Mouse (Mus musculus) layer of hippocampus, adult 9-11 months (tissue): ENCODE measurements around the gene Nalcn.
"Not testable (repeated sequence)": the region's sequence is repeated elsewhere in the genome, so short reads cannot be mapped to it uniquely, and the experiment has no call there.

Source experiments
- DNase-seq: peaks from one replicate; pipeline ENCODE4 v3.0.0; 2022

Gene Nalcn

DNA sequence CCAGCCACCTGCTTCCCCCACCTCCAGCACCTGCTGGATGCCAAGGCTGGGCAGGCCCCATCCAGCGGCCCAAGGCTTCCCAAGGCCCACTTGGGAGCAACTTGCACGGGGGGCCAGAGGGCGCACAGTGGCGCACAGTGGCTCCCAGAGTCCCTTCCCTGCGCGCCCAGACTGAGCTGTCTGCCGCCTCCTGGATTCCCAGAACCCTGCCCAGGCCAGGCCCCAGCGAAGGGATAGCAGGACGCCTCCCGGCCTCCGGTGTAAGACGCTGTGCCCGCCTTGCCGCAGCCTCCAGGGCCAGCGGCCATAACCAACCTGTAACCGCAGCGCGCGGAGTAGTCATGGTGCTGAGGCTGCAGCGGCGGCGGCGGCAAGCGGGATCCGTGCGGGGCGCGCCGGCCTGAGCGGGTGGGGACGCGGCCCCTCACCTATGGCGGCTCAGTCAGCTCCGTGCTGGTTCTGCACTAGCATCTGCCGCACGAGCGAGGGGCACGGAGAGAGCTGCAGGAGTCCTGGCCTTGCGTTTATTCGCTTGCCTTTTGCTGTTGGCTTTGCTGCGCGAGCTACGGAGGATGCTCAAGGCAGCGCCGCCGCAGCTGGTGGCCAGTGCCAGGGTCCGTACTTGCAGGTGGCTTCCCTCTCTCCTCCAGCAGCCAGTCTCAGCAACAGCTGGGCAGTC lies at the start of gene Nalcn:
Gene Nalcn (minus strand): TSS at position 644 of the 679 bp plus-strand sequence.
- peak; percentile 40 for DNase-seq

DNA sequence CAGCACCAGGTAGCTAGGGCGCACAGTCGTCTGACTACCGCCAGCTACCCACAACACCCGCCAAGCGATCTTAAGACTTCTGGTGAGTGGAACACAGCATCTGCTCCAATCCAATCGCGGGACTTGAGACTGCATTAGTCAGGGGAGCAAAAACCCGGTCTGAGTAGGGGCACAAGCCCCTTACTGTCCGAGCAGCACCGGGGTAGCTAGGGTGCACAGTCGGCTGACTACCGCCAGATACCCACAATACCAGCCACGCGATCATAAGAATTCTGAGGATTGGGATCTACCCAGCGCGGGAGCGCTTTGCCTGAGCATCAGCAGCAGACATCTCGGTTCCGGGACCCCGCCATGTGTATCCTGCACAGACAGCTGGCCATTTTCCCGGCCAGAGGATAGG lies 44.1 kb upstream of the Nalcn start:
- DNase-seq, result not testable (repeated sequence)

DNA sequence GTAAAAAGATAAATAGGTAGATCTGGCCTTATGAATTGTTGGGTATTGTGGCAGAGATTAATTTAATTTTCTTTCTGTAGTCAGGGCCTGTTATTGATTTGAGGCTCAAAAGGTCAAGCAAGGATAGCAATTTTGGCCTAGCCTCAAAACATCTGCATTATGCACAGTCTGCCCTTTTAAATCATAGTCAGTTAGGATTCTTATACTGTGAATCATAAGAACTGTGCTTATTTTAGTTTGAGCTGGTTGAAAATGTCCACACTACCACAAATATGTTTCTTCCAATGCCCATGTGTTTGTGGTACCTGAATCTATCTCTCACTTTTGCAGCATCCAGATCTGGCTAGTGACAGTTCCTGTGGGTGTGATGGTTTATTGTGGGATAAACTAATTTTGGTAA lies 37.5 kb upstream of the Nalcn start:
- no peak for DNase-seq

DNA sequence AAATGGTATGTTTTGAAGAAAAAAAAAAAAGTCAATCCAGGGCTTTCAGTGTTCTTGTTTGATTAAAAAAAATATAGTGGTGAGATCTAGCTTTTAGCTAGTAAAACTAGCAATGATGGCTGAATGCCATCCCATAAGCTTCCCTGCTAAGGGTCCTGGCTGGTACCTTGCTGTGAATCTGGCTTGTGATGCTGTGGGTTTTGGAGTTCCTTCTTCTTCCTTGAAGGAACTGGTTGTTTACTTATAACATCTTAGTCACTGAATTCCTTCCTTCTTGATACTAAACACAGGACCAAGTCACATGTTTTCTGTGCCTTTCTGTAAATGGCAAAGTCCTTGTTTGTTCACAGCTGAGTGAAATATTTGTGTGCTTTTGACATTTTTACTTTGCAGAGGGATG lies 36.3 kb upstream of the Nalcn start:
- DNase-seq, result no peak

DNA sequence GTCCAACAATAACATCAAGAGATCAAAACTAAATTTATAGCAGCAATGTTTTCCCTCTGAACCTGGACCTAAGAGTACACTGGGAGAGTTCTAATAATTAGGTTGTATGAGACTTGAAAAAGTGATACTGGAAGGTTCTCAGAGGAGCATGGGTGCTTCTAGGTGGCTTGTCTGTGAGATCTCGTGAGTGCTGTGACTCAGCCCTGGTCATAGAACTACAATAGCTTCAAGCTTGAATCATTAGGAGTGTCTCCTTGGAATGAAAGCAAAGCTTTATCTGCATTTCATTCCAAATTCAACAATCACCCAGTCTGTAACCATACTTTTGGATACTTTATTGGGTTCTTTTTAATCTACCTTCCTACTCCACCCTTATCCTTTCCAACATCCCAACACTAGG lies 35.4 kb upstream of the Nalcn start:
- no peak for DNase-seq

DNA sequence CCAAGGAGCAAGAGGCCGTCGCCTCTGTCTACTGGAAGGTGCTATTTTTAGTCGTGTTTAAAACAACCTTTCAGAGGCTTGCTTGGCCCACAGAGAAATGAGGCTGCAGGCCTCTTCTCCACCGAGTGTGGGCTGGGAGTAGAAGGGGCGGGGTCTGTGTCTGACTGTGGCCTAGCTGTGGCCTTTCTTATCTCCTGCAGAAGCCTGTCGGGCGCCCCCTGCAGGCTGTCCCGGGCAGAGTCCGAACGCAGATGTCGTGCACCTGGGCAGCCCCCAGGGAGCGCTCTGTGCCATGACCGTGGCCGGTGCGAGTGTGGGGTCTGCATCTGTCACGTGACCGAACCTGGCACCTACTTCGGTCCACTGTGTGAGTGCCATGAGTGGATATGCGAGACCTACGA lies 34.1 kb upstream of the Nalcn start:
- DNase-seq, result peak; percentile 40

DNA sequence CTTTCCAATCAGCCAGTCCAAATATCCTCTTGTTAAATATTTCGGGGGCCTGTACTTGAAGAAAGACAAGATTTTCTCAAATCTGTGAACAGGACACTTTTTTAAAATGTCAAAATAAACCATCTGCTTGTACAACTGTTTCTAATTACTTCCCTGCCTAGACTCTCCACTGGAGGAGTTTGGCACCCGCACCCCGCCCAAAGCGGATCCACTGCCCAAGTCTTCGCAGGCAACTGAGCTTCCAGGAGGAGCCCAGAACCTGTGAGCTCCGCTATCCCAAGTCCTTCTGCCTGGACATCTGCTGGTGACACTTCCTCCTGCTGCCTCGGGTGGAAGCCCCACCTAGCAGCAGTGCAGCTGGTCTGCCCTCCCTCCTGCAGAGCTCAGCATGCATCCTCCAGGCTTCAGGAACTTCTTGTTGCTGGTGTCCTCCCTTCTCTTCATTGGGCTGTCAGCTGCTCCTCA lies 33.0 kb upstream of the Nalcn start, which contains the start of gene Itgbl1:
Gene Itgbl1 (plus strand): TSS at position 51 of the 465 bp plus-strand sequence.
- peak; percentile 65 for DNase-seq

DNA sequence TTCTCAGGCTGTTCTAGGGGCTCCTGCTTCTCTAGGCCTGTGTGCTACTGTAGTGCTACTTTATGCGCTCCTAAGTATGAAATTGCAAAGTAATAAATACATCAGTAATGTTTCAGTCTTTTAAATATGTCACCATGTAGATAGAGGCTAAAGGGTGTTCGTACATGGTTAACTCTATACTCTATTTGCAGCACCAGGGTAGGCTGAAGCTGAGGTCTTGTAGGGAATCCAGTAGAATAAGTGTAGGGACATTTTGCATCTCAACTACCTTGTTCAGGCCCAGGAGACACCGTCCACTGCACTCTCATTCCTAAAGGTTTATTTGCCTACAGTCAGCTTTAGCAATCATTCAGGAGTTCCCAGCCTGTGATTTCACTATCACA lies 227 bp upstream of the Nalcn start:
- no peak for DNase-seq

DNA sequence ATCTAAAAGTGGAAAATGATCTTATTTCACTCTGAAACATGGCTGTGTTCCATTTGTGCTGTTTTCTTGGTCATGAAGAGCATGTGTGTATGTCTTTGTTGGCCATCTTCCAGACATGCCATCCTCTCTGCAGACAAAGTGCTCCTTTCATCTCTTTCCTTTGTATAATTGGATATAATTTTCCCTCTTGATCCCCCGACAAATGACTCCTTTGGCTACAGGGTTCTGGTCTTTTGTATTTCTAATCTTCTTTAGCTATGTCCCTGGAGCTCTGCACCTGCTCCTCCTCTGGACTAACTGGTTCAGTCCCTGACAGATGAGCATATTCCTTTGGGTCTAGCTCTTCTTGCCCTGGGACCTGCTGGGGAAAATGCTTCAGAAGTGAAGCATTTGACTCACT lies 4.0 kb downstream of the Nalcn start:
- DNase-seq, result no peak

DNA sequence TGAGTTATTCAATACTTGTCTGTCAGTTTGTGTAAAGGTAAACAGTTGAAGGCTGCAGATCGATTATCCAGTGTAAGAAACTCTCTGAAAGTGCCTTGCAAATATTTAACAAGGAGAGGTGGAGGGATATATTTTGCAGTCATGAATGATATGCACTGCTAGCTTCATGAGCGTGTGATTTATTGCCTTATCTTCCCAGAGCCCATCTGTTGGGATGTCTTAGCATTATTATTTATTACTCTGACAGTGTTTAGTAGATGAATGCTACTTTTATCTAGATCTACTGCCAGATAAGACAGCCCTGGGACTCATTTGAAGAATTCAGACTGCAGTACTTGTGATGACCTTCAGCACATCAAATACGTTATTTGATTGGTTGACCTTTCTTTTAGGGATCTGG lies 31.7 kb downstream of the Nalcn start:
- no peak for DNase-seq

DNA sequence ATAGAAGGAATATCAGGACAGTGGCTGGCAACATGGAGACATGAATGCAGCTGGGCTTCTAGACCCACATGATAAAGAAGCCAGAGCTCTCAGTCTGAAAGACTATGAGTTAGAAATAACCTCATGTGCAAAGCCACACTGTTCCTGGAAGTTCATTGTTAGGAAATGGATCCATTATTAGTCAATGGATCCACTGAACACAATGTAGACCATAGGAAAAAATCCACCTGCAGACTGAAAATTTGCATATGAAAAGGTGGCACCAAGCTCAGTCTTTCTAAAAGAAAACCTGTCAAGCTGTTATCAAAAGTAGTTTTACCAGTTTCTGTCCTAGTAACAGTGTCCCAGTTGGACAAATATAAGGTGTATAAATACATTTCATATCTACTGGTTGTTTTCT lies 39.5 kb downstream of the Nalcn start:
- DNase-seq, result no peak

DNA sequence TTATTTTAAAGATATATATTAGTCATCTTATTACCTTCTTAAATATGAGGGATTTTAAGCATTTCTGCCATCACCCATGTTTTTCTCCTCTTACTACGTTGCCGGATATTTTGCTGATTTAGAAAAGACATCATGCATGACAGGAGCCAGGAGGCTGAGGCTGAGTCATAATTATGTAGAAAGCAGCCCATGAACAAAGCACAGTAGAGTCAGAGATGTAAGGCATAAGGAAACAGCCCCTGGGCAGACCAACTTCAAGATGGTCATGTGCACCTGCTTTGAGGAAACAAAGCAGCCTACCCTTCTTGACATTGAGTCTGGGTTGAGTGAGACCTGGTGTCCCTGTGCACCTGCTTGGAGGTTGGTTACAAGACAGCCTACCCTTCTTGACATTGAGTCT lies 44.5 kb downstream of the Nalcn start:
- no peak for DNase-seq

DNA sequence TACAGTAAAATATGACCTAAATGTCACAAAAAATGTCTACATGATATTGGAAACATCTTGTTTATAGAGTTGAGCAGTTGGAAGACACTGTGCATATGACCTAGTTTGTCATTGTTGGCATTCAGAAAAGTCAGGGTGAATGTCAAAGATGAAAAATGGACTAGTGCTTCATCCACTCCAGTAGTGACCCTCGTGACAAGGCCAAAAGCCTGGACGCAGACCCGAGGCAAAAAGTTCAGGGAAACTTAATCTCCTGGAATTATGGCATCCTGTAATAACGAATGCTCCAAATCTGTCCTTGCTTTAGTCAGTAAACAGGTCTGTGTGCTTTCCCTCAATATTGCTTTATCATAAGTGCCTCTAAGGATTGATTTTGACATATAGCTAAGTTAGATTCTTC lies 51.6 kb downstream of the Nalcn start:
- no peak for DNase-seq

DNA sequence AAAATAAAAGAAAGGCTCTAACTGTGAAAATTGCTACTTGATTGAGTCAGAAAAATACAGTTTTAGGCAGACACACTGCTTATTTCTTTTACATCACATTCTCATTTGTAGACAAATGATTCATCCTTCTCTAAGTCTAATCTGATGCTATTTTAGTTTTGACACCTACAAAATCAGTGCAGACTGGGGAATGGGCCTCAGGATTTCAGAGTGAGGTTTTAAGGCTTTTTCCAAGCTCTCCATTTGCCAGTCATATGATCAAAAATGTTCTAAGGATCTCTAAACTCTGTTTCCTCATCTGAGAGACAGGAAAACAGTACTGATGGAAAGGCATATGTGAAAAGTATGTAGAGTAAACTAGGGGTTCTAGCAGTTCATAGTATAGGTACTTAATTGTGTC lies 52.0 kb downstream of the Nalcn start:
- no peak for DNase-seq

DNA sequence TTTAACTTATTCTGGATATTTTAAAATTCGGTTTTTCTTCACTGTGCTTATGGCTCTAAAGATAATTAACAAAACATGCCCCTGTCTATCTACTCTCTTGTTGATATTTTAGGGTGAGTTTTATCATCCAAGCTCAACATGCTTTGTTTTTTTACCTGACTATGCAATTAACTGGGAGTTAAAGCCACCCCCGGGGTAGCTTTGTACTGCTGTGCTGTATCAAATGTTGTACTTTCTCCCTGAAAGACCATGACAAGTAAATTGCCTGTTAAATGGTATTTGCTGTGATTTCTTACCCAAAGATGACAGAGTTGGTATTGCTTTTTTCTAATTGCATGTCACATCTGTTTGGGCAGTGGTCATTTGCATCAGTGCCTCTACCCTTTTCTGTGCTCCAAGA lies 60.3 kb downstream of the Nalcn start:
- no peak for DNase-seq

DNA sequence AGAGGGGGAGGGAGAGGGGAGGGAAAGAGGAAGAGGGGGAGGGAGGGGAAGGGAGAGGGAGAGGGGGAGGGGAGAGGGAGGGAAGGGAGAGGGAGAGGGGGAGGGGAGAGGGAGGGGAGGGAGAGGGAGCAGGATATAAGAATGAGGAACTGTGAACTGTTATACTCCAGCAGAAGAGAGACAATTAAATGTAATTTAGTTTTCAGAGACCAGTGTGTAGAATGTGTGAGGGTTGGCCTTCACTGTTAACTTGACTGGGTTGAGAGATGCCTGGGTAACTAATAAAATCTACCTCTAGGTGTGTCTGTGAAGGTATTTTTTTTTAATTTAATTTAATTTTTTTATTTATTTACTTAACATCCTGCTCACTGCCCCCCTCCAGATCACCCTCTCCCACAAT lies 71.4 kb downstream of the Nalcn start:
- DNase-seq, result no peak

DNA sequence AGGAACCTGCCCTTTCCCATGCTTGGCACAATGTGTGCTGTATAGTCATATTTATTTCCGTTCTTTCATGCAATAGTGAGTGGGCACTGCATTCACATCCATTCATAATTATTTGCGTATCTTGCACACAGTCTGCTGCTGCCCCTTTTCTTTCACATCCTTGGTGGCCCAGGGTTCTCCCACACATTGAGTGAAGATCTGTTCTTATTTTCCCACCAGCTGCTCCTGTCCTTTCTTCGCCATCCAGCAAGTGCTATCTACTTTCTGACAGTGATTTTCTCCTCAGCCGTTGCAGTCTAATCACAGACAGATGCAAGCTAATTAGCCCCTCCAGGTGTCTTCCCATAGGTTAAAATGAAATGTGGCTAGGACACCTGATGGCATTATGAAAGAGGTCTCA lies 72.0 kb downstream of the Nalcn start:
- peak; percentile 43 for DNase-seq

DNA sequence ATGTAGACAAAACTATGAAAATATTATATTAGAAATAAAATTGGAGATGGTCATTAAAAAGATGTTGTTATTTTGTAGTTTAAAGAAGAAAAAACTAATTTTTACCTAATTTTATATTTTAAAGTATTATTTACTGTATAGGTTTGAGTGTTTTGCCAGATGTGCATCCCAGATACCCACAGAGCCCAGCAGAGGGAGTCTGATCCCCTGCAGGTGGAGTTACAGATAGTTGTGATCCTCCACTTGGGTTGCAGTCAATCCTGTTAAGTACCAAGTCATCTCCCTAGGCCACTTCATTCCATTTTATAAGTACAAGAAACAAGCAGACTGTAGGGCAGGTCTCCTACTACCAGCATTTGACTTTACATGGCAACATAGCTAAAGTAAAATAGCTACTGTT lies 84.6 kb downstream of the Nalcn start:
- no peak for DNase-seq

DNA sequence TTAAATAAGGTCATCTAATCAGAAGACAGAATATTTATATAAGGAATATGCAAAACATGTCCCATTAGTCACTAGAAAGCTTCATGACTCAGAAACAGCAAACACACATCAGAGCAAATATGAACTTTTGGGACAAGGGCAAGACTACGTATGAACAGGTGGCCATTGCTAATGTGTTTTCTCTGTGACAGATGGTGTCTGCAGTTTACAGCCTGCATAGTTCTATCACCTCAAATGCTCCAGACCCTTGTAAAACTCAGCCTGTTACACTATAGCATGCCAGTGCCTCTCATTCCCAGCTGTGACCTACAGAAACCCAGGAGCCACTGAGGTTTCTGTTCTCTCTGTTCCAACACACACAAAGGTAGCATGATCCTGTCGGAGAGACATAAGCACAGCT lies 91.3 kb downstream of the Nalcn start:
- DNase-seq, result no peak

DNA sequence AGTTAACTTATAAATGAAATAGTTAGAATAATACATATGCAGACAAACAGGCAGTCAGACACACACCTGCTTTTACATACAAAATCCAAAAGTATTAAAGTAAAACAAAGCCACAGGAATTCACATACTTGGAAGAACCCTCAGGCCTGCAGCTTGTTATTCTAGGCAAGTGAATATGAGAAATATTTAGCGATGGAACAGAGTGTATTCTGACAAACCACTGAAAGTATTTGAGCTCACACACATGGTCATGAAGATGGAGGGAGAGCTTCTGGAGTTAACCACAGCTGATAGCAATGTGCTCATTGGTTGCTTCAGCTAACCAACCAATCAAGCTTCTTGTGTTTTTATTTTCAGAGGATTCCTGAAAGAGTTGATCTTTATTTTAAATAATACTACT lies 93.9 kb downstream of the Nalcn start:
- no peak for DNase-seq

DNA sequence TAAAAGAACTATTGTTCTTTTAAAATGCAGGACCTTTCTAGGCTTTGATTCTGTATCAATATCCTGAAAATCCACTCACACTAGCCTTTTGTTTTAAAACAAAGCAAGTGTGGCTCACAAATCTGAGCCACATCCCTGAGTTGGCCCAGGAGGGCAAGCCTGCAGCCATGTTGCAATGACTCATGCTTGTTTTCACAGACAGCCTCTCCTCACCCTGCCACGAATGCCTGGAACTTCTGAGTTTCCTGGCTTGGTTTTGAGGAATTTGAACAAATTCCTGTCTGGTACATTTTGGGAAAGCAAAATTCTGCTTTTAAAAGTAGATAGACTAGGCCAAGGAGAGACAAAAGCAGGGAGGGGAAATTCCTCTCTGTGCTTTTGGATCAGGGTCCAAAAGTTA lies 95.7 kb downstream of the Nalcn start:
- DNase-seq, result no peak

DNA sequence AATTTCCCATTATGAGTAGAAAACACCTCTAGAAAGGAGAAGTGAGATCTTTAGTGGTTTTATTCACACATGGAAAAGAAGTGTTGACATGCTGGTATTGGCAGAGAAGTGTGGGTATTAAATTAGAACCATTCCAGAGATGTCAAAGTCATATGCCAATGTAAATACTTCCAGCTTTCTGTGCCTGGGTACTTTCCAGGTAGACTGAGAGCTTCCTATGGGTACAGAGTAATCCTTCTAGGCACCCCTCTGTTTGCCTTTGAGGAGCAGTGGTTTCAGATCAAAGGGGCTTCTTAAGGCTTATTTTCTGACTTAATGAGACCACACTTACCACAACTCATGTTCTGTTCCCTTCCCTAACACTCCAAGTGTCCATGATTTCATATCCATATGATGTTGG lies 97.8 kb downstream of the Nalcn start:
- DNase-seq, result no peak

DNA sequence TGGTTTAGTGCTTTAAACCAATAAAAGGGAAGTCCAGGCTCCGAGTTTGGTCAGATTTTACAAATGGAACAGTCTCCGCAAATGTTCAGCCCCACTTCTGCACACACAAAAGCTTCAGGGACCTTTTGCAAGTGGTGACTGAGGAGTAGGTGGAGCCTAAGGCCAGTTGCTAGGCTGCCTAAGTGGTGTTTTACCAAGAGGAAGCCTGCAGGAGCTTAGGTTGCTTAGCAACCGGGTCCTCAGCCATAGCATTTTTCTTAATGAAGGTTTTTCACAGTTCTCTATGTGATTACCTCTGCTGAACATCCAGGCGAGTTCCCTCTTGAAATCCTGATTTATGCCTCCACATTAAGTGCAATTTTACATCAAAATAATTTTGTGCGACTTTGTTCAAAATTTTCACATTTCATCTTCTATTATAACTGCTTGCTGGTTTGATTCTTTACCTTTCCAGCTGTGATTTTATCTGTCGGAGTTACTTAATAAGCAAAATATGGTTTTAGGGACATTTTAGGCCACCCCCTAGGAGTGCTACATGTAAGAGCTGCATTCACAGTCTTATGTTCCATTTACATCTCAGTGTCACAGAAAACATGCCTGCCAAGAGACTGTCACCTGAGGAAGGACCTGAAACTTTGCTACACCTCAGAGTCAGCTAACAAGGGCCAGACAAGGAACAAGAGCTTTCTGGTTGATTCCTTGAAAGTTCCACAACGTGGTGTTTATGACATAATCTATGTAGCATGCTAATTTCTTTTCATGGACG lies 113.4 kb downstream of the Nalcn start:
- DNase-seq, result peak; percentile 81

DNA sequence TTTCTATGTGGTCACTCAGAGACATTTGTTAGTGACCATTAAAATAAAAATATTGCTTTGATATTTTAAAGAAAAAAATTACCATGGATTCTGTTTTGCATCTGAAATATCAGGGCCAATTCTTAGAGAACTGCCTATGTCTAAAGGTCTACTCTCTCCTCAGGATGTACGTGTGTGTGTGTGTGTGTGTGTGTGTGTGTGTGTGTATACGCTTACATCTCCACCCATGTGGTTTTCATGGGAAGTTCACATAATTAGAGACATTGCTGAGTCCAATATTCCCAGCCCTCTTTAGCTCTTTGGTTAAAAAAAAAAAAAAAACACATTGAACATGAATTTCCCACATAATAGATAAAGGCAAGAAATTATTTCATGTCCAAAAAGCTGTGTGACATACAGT lies 114.0 kb downstream of the Nalcn start:
- no peak for DNase-seq

DNA sequence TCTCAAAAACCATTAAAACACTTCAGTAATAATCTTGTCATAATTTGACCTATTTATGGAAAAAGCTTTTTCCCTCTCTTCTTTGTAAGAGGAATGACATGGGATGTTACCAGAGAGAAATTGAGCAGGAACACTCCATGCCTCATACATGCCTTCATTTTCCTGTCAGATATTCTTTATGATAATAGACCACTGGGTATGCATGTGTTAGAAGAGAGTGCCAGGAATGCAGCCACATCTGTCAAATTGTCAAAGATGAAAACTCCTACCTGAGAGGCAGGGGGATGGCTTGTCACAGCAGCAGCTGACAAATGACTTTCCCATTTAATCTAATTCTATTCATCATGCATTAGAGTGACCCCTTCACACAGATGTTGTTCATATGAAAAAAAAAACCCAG lies 131.4 kb downstream of the Nalcn start:
- DNase-seq, result no peak
